Mouse (Mus musculus) adrenal gland, postnatal 10 days (tissue): ENCODE data around the gene Zfp575. TPM values are rescaled to one million over a fixed set of nuclear protein-coding genes. Genes with fewer than 3 reads are reported as not detected.

ENCODE experiments used
- DNase-seq: peaks from one replicate; pipeline ENCODE4 v3.0.0; 2021; ENCODE audit warnings: mixed read lengths
- total RNA-seq, 2 experiments: library from RNA; stranded (reverse); gene quantifications; 2 replicates each; pipeline ENCODE4 v1.2.3; 2021

Gene Zfp575
- total RNA-seq, 2 experiments from 2014 or later, result 0.54 to 0.73 TPM

DNA sequence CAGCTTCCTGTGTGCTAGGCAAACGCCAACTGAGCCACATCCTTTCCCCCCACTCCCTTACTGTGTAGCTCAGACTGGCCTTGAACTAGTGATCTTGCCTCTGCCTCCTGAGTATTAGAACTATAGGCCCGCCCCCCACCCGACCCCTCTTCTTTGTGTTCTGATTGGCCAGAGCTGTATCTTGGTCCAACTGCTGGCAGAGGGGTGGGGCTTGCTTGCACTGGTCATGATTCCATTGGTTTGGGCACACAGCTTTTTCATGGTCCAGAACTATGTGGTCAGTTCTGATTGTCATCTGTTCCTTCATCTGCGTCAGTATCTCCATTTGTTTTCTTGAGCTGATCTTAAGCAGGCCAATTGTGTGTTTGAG lies 23.6 kb downstream of the Zfp575 start:
- DNase-seq, result no peak

DNA sequence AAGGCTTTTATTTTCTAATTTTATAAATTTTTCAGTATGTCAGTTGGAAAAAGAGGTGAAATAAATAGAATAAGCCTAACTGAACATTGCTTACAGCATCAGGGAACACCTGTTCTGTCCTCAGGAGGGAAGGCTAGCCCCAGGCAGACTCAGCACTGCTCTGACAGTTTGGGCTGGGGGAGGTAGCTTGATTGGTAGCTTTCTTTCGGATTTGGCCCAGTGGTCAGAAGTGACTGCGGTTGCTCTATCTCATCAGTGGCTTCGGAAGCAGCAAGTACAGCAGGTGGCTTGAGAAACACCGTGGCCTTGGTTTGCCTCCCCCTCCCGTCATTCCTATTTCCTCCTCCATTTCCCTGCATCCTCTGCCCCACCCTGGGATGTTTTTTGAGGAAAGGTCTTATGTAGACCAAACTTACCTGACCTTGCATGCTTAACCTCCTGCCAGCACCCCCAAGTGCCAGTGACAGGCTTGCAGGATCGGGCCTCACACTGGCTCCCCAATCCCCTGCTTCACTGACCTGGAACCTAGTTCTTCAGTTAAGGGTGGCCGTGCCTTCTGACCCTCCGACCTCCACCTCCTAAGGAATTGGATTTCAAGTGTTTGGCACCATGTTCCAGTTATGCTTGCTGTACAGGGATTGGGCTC lies 24.1 kb downstream of the Zfp575 start:
- DNase-seq, result no peak

DNA sequence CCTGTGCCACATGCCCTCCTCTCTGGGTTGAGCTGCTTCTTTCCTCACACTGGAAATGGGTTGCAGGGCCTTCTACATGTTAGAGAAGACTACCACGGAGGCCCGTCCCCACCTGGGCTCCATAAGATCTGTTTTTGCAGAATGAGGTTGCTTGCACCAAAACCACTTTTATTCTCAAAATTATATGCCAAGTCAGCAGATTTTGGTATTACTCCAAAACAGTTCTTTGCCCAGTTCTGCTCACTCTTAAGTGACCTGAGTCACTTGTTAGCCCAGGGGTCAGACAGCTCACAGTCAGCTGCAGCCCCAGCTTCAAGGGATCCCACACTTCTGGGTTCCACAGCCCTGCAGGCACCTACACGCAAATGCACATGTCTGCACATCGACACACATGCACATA lies 26.0 kb downstream of the Zfp575 start:
- DNase-seq, result no peak

DNA sequence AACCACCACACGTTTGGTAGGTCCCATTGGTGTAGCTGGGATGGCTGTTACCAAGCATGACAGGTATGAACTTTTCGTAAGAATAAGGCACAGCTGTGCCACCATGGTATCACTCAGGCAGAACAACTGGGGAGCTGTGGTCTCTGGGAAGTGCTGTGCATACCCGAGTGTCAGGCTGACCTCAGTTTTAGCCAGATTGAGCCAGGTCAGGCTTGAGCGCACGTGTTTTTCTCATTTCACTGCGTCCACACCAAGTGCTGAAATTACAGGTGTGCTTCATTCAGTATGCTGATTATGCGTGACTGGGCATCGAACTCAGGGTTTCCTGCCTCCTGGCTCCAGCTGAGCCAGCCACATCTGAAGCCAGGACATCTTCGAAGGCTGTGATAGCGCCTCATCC lies 31.7 kb downstream of the Zfp575 start:
- DNase-seq, result no peak

DNA sequence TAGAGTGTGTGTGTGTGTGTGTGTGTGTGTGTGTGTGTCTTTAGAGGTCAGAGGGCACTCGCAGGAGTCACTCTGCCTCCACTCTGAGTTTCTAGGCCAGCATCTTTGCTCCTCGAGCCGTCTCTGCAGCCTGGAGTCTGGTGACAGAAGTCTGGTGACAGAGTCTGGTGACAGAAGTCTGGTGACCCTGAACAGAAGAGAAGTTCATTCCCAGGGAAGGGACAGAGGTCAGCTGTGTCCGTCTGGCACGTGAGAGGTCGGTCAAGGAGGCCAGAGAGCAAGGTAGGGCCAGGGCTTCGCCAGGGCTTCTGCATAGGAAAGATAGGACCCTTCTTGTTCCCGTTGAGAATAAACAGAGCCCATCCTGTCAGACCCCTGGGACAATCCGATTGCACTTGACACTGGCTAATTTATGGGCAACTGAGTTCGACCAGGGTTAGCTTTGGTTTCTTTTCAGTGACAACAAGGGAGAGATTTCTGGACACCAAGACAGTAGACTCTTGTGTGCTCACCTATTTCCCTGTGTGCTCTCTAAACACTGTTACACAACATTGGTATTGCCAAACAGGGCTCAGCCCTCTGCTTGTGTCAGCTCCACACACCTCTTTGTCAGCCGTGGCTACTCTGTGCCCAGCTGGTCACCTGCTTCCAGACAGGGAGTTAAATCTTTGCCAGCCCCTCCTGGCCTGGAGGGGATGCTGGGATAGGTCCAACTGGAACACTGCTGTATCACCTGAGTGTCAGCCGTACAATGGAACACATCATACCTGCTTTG lies 35.3 kb downstream of the Zfp575 start:
- no peak for DNase-seq

DNA sequence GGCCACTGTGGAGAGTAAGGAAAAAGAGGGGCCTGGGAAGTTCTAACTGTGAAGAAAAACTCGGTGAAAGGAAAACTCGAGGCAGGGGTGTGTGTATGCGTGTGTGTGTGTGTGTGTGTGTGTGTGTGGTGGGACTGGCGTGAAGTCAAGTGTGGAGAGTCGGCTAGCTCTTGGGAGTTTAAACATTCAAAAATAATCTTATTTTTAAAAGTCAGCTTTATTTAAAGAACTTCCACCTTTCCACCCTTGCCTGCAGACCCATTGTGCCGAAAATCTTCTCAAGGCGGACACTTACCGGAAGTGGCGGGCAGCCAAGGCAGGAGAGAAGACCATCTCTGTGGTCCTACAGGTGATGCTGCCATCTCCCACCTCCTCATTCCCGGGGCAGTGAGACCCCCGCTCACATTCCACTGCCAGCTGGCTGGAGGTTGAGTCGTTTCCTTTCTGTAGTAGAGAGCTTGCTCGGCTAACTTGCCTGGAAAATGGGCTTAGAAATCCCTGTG lies 39.9 kb downstream of the Zfp575 start:
- no peak for DNase-seq

DNA sequence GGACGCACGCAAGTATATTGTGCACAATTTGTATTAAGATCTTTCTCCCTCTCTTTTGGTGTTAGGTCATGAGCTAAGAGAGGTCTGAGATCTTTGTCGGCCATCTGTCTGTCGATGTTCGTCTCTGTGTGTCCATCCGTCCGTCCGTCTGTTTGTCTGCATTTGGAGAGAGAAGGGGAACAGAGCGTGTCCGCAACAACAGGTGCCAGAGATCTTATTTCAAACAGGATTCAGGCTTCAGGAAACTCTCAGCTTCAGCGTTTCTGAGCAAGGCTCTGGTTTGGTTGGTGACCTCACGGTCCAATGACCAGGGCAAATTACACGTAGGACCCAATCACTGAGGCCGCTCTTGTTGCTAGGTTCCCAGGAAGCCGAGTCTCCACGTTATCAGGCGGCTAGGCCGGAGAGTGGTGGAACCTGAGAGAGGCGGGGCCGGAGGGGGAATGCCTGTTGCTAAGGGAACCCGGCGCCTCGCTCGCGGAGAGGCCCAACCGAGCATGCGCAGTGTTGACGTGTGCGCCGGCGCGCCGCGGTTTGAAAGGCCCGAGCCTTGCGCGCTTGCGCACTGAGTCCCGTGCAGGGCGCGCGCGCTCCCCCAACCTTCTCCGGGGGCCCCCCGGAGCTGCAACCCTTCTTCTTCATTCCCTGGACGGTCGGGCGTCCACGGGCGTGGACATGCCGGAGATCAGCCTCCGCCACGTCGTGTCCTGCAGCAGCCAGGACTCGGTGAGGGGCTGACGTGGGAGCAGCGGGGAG lies 40.6 kb downstream of the Zfp575 start:
- DNase-seq, result peak; percentile 99

DNA sequence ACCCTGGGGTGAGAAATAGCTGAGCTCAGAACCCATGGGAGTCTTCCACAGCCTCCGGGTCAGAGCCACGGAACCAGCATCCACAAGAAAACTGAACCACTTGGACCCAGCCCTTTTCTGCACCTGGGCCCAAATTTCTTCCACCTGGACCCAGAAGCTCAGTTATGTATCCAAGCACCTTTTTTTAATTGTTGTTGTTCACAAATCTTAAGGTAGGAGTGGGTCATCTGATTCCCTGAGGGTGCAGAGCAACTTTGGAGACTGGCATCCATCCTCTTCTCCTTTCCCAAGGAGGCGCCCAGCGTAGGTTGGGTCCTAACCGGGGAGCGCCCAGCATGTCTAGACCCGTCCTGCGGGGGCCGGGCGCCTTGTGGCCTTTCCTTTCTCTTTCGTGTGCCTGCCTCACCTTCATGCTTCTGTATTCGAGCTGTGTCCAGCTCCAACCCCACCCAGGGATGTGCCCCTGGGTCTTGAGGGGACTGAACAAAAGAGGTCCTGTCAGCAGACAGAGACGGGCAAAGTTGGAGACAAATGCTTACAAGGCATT lies 41.3 kb downstream of the Zfp575 start, which contains the start of the genes Pinlyp and Xrcc1:
Gene Pinlyp (minus strand): TSS at position 51 of the 547 bp plus-strand sequence.
Gene Xrcc1 (plus strand): TSS at position 222 of the 547 bp plus-strand sequence.
- no peak for DNase-seq

DNA sequence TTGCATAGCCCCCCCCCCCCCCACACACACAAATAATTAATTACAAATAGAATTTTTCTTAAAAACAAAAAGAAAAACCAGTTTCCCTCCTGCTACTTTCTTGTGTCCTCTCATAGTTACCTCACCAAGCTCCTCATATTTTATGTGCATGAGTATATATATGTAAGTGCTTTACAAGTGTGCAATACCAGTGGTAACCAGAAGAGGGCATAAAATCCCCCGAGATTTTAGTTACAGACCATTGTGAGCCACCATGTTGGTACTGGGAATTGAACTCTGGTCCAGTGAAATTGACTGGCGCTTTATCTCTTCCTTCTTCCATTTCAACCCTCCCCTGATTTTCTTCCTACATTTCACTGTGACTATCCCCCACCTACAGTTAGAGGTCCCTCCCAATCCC lies 42.9 kb downstream of the Zfp575 start:
- no peak for DNase-seq

DNA sequence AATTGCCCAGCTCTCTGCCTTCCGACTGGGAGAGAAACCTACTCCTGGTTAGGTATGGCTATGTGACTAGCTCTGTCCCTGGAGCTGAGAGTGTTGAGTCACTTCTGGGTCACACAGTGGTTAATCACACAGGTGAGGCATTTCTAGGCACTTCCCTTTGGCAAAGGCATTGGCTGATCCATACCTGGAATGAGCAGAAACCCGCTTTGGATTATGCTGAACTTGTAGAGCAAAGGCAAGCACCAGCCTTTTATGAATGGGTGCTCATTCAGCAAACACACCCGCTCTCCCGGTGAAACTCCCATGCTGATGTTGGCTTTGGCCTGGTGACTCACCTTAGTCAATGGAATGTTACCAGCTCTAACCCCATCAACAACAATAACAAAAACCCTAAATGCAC lies 47.8 kb downstream of the Zfp575 start:
- DNase-seq, result no peak

DNA sequence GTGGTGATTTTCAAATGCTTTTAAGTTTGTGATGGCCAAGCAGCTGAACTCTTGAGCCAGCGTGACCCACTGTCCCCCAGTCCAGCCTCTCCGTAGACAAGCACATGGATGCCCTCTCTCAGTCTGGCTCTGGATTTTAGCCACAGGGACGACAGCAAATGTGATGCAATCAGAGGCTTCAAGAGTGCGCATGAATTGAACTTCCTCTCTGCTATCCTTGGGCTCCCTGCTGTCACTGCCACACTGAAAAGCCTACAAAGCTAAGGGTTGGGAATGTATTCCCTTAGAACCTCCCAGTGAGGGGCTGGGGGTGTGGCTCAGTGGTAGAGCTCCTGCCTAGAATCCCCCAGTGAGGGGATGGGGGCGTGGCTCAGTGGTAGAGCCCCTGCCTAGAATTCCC lies 48.7 kb downstream of the Zfp575 start:
- no peak for DNase-seq

DNA sequence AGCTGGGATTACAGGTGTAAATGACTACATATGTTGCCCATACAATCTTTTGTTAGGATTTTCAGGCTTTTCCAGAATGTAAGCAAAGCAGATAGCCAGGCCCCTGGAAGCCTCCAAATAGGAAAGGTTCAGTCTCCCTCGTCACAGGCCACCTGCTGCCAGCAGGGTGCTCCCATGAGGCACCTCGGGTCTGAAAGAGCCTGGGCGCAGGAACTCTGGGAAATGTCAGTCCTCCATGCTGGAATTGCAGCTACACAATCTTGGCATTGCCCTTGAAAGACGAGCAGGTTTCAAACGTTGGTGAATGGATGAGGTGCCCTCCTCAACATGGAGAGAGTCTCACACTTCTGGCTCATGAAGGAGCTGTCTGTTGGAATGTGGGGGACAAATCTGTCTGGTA lies 49.3 kb downstream of the Zfp575 start:
- peak; percentile 69 for DNase-seq

DNA sequence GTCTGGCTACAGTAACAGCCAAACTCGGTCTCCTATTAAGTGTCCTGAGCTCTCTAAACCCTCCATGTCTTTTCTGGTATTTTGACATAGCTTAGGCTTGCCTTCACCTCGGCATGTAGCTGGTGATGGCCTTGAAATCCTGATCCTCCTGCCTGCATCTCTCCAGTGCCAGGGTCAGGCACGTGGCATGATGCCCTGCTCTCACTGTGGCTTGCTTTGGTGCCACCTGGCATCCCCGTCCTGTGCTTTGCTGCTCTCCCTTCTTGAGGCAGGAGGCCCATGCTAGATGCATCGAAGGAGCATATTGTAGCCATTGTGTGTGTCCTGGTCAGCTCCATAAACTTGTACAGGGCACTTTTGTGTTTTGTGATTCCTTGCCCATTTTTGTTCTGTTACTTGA lies 49.9 kb downstream of the Zfp575 start:
- DNase-seq, result no peak

DNA sequence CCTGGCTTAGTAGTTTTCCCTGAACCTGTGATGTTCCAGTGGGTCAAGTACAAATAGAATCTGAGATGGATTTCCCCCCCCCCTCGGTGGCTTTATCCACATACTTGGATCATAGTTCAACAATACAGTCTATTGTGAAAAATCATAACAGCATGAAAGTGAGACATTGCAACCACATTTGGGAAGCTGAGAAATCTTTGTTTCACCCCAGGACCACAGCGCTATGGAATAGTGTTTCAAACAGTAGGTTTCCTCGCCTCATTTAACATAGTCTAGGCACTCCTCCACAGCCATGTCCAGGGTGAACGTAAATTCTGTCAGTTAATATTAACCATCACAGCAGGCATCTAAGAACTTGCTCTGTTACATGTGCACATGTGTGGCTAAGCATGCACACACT lies 50.4 kb downstream of the Zfp575 start:
- DNase-seq, result no peak

DNA sequence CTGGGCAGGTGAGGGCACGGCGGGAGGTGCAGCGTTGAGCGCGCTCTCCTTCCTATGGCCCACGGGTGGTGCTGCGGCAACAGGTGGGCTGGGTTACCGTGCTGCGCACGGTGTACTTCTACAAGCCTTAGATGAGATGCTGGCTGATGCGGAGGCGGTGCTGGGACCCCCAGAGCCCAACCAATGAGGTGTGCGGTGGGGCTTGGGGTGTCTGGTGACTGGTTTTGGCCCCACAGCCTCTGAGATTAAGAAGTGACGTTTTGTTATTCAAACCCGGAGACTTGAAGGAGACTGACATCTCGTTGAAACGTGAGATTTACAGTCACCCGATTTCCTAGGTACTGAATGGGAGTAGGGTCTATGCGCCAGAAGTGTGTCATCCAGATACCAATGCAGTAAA lies 53.1 kb downstream of the Zfp575 start:
- DNase-seq, result no peak

Other genes with a start within 250 kb of the Zfp575 start
- gene Lypd5, start 238.4 kb downstream of the Zfp575 start, total RNA-seq, result not detected
- 1 to 10 TPM; 4.2 to 5.4 TPM for gene Kcnn4, start 217.4 kb downstream of the Zfp575 start, total RNA-seq
- 10 to 100 TPM; 19.5 to 24.1 TPM for gene Smg9, start 188.0 kb downstream of the Zfp575 start, total RNA-seq
- under 1 TPM in 1 of 2 experiments, not detected in 1; 0.27 TPM for gene Irgc1, start 135.3 kb downstream of the Zfp575 start, total RNA-seq
- gene Plaur, start 125.2 kb downstream of the Zfp575 start, total RNA-seq, result 1 to 10 TPM; 6.7 to 9.4 TPM
- gene Cadm4, start 105.6 kb downstream of the Zfp575 start, total RNA-seq, result 1 to 10 TPM; 6.4 to 8.6 TPM
- 1 to 10 TPM; 6.0 to 9.1 TPM for gene Zfp428, start 80.6 kb downstream of the Zfp575 start, total RNA-seq
- gene AC161166.1, start 75.2 kb downstream of the Zfp575 start, total RNA-seq, result not detected
- gene Irgq, start 57.0 kb downstream of the Zfp575 start, total RNA-seq, result 10 to 100 TPM; 17.6 to 23.3 TPM
- not detected for gene Pinlyp, start 41.5 kb downstream of the Zfp575 start, total RNA-seq
- gene Xrcc1, start 41.4 kb downstream of the Zfp575 start, total RNA-seq, result 10 to 100 TPM; 37.4 to 48.6 TPM
- 10 to 100 TPM; 20.0 to 23.1 TPM for gene Ethe1, start 98 bp downstream of the Zfp575 start, total RNA-seq
- gene Phldb3, start 23.1 kb upstream of the Zfp575 start, total RNA-seq, result 1 to 10 TPM; 3.6 TPM
- gene Lypd3, start 48.9 kb upstream of the Zfp575 start, total RNA-seq, result under 1 TPM; 0.24 to 0.27 TPM
- not detected for gene Tex101, start 89.0 kb upstream of the Zfp575 start, total RNA-seq
- not detected for gene BC049730, start 121.6 kb upstream of the Zfp575 start, total RNA-seq
- gene Gm4763, start 139.3 kb upstream of the Zfp575 start, total RNA-seq, result not detected
- 1 to 10 TPM; 1.3 to 2.1 TPM for gene Cd177, start 172.7 kb upstream of the Zfp575 start, total RNA-seq
- under 1 TPM in 1 of 2 experiments, not detected in 1; 0.75 TPM for gene Ceacam10, start 189.6 kb upstream of the Zfp575 start, total RNA-seq